Mouse (Mus musculus) myocyte (in vitro differentiated cells): ENCODE results near the gene Slc13a4. TPM values are rescaled to one million over a fixed set of nuclear protein-coding genes. Genes with fewer than 3 reads are reported as not detected.

Experiments
- H3K27me3 ChIP-seq: one replicate; pipeline ENCODE4 v1.6.1; 2011; ENCODE audit not compliant: control insufficient read depth, insufficient read depth, insufficient read length
- H3K36me3 ChIP-seq: one replicate; pipeline ENCODE4 v1.6.1; 2011; ENCODE audit not compliant: control insufficient read depth, insufficient read depth
- H3K4me2 ChIP-seq: one replicate; pipeline ENCODE4 v1.6.1; 2011; ENCODE audit warnings: low read depth, control low read depth
- H3K4me3 ChIP-seq: one replicate; pipeline ENCODE4 v1.5.1; 2011; ENCODE audit warnings: mild to moderate bottlenecking, control low read depth, moderate library complexity
- H3K79me2 ChIP-seq: one replicate; pipeline ENCODE4 v1.6.1; 2011; ENCODE audit not compliant: control insufficient read depth, insufficient read depth
- H3ac ChIP-seq: one replicate; pipeline ENCODE4 v1.6.1; 2011; ENCODE audit not compliant: control insufficient read depth, insufficient read length
- CEBPB ChIP-seq: IDR thresholded peaks from 2 replicates; pipeline ENCODE4 v1.6.1; 2011; ENCODE audit warnings: mild to moderate bottlenecking, moderate library complexity; ENCODE audit not compliant: poor library complexity, insufficient read depth, severe bottlenecking
- E2F4 ChIP-seq: IDR thresholded peaks from one replicate; pipeline ENCODE4 v1.6.1; 2011; ENCODE audit warnings: mild to moderate bottlenecking, control low read depth, moderate library complexity; ENCODE audit not compliant: insufficient read depth
- MAX ChIP-seq: IDR thresholded peaks from one replicate; pipeline ENCODE4 v1.6.1; 2011; ENCODE audit warnings: low read depth, mild to moderate bottlenecking, control low read depth
- MYOD1 ChIP-seq, 3 experiments: IDR thresholded peaks; one replicate each; pipeline ENCODE4 v1.6.1; 2011; ENCODE audit warnings: control low read depth in 2 of 3, low read depth in 2 of 3, mild to moderate bottlenecking in 2 of 3, moderate library complexity in 1 of 3; ENCODE audit not compliant: insufficient read length in 2 of 3, control insufficient read depth in 1 of 3
- MYOG ChIP-seq, 3 experiments: IDR thresholded peaks; one replicate each; pipeline ENCODE4 v1.6.1; 2011; ENCODE audit warnings: control low read depth in 2 of 3, low read depth in 2 of 3, mild to moderate bottlenecking in 2 of 3; ENCODE audit not compliant: insufficient read length in 2 of 3, control insufficient read depth in 1 of 3, insufficient read depth in 1 of 3
- POLR2A ChIP-seq: IDR thresholded peaks from one replicate; pipeline ENCODE4 v1.6.1; 2011; ENCODE audit warnings: low read depth, mild to moderate bottlenecking, control low read depth, moderate library complexity; ENCODE audit not compliant: insufficient read length
- POLR2AphosphoS2 ChIP-seq: IDR thresholded peaks from one replicate; pipeline ENCODE4 v1.6.1; 2011; ENCODE audit warnings: low read depth, control low read depth; ENCODE audit not compliant: insufficient read length
- REST ChIP-seq: IDR thresholded peaks from one replicate; pipeline ENCODE4 v1.6.1; 2011; ENCODE audit warnings: mild to moderate bottlenecking, control low read depth, moderate library complexity; ENCODE audit not compliant: insufficient read depth, insufficient read length
- SRF ChIP-seq: IDR thresholded peaks from one replicate; pipeline ENCODE4 v1.6.1; 2011; ENCODE audit warnings: low read depth; ENCODE audit not compliant: control insufficient read depth, insufficient read length
- TCF12 ChIP-seq: IDR thresholded peaks from one replicate; pipeline ENCODE4 v1.6.1; 2011; ENCODE audit warnings: mild to moderate bottlenecking, control low read depth; ENCODE audit not compliant: poor library complexity, insufficient read depth, severe bottlenecking
- TCF3 ChIP-seq: IDR thresholded peaks from one replicate; pipeline ENCODE4 v1.6.1; 2011; ENCODE audit warnings: low read depth, control low read depth; ENCODE audit not compliant: insufficient read length
- USF1 ChIP-seq: IDR thresholded peaks from one replicate; pipeline ENCODE4 v1.6.1; 2011; ENCODE audit warnings: low read depth, mild to moderate bottlenecking, control low read depth, moderate library complexity
- polyA plus RNA-seq: library from polyadenylated mRNA; unstranded; fragments of >200 nt; fragmentation: generic; extraction: Trizol; gene quantifications from one replicate; pipeline ENCODE4 v1.2.1, GENCODE M21; 2012; ENCODE audit warnings: missing spikeins

Gene Slc13a4
- polyA plus RNA-seq, 1 experiment, result 0.04 TPM

DNA sequence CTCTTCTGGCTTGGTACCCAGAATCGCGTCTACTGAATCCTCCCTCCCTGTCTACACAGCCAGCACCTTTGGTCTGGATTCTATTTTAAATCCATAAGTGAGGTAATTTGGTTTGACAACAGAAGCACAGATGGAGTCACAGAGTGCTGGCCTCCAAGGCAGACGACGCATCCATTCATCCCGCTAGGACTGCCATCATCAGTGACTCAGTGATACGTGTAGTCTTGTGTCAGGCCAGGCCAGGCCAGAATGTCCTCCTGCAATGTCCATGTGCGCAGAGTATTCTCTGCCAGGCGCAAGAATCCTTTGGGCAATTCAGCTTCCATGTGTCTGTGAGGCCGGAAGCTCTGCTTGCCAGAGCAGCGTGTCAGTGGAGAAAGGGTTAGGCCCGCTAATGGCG lies 22.0 kb upstream of the Slc13a4 start:
- Histone ChIP-seq H3K36me3 (no peaks in the 10 kb centered on the region), H3K27me3 (no peaks in the 10 kb centered on the region), H3ac (no peak overlapping the region), H3K4me3 (no peak overlapping the region), H3K79me2 (no peaks in the 10 kb centered on the region), H3K4me2 (no peak overlapping the region)
- no peak for TF ChIP-seq USF1
- TF ChIP-seq MYOG (IDR thresholded peaks at IDR 0.05; ENCODE audit: control insufficient read depth in 1 of 3, insufficient read depth in 1 of 3, insufficient read length in 2 of 3, low read depth in 2 of 3), result no peak
- TF ChIP-seq REST, result no peak
- TF ChIP-seq SRF, result no peak
- no peak for TF ChIP-seq CEBPB
- TF ChIP-seq TCF3, result no peak
- TF ChIP-seq E2F4, result no peak
- TF ChIP-seq MAX, result no peak
- TF ChIP-seq MYOD1 (IDR thresholded peaks at IDR 0.05; ENCODE audit: control insufficient read depth in 1 of 3, insufficient read length in 2 of 3, low read depth in 2 of 3), result no peak
- no peak for TF ChIP-seq POLR2AphosphoS2
- no peak for TF ChIP-seq TCF12
- TF ChIP-seq POLR2A, result no peak

- H3K27me3 ChIP-seq, result no peaks in the 10 kb centered on the region
- no peak within 1 kb of the TSS for H3K4me3 ChIP-seq
- no peaks in the 10 kb centered on the region for H3K79me2 ChIP-seq
- H3K4me2 ChIP-seq, result peak within 1 kb of the TSS; percentile 32
- no peak within 1 kb of the TSS for H3ac ChIP-seq
- TF ChIP-seq USF1 (peak; percentile 87), TCF3 (no peak)
- no peaks in the 10 kb centered on the region for H3K36me3 ChIP-seq
Measured at GRCm38 (mm10) chr6:35326111-35326515, 18.2 kb upstream of the Slc13a4 start, which contains the start of gene Fam180a. TSS of gene Fam180a (minus strand) at chr6:35326141.

DNA sequence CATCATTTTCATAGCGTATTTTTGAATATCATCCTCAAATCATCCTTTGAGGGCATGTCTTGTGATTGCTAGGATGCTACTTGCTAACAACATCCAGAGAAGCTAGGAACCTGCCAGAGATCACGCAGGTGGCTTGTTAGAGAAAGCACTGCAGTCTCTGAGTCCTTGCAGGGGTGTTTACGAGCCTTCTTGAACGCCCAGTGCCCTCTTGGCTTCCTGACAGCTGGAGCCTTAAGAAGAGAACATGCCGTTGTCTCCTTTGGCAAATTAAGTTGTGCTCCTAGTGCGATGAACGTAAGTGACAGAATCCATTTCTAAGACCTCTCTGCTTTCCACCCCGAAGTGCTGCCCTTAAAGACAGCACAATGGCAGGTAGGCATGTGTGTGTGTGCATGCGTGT lies 16.4 kb upstream of the Slc13a4 start:
- Histone ChIP-seq H3ac (no peak overlapping the region), H3K4me3 (no peak overlapping the region), H3K79me2 (no peaks in the 10 kb centered on the region), H3K27me3 (no peaks in the 10 kb centered on the region), H3K4me2 (no peak overlapping the region), H3K36me3 (no peaks in the 10 kb centered on the region)
- TF ChIP-seq TCF3 (no peak), E2F4 (no peak), MAX (no peak), CEBPB (no peak), MYOG (IDR thresholded peaks at IDR 0.05; ENCODE audit: control insufficient read depth in 1 of 3, insufficient read depth in 1 of 3, insufficient read length in 2 of 3, low read depth in 2 of 3) (no peak), SRF (no peak), POLR2A (no peak), POLR2AphosphoS2 (no peak), MYOD1 (IDR thresholded peaks at IDR 0.05; ENCODE audit: control insufficient read depth in 1 of 3, insufficient read length in 2 of 3, low read depth in 2 of 3) (no peak), TCF12 (no peak), USF1 (no peak), REST (no peak)

DNA sequence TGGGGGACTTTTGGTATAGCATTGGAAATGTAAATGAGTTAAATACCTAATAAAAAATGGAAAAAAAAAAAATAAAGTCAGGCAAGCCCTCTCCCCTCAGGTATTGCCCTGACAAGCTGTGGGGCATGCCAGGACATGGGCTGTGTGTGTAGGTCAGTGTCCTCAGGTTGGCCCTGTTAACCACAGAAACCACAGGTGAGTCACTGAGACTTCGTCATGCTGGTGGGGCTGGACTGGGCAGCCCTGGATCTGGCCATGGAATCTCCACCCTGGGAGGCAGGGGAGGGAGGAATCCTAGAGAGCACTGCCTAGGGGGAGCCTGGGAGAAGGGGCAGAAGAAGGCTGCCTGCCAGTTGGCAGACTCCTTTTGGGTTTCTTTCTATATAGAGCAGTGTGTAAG lies 15.1 kb upstream of the Slc13a4 start:
- no peak overlapping the region for H3K4me3 ChIP-seq
- no peak for TF ChIP-seq MYOD1 (IDR thresholded peaks at IDR 0.05; ENCODE audit: control insufficient read depth in 1 of 3, insufficient read length in 2 of 3, low read depth in 2 of 3)
- TF ChIP-seq MAX, result no peak
- no peak for TF ChIP-seq REST
- TF ChIP-seq MYOG (IDR thresholded peaks at IDR 0.05; ENCODE audit: control insufficient read depth in 1 of 3, insufficient read depth in 1 of 3, insufficient read length in 2 of 3, low read depth in 2 of 3), result no peak
- no peak for TF ChIP-seq SRF
- no peak for TF ChIP-seq TCF3
- TF ChIP-seq CEBPB, result no peak
- TF ChIP-seq POLR2A, result no peak
- H3K27me3 ChIP-seq, result peaks cover under 1% of the 10 kb centered on the region
- no peak overlapping the region for H3ac ChIP-seq
- no peak overlapping the region for H3K4me2 ChIP-seq
- no peaks in the 10 kb centered on the region for H3K36me3 ChIP-seq
- no peaks in the 10 kb centered on the region for H3K79me2 ChIP-seq

DNA sequence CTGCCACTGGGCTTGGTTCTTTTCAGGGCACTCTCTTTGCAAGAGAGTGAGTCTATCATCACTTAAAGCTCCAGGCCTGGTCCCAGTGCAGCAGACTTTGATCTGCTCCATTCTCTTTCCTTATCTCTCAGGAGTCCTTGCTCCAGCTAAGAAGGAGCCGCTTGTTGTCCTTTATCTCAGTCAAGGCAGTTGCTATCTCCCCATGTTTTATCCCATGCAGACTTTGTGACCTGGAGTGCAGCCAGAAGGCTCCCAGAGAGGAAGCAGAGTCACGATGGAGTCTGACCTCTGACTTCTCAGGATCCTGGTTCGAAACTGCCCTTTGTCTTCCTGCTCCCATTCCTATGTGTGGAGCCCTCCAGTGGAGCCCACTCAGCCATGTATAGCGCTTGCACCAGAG lies 13.2 kb upstream of the Slc13a4 start:
- Histone ChIP-seq H3K4me2 (no peak overlapping the region), H3K36me3 (no peaks in the 10 kb centered on the region), H3ac (no peak overlapping the region), H3K79me2 (no peaks in the 10 kb centered on the region), H3K27me3 (peaks cover 6% of the 10 kb centered on the region), H3K4me3 (no peak overlapping the region)
- TF ChIP-seq E2F4 (no peak), USF1 (no peak), MAX (no peak), MYOG (IDR thresholded peaks at IDR 0.05; ENCODE audit: control insufficient read depth in 1 of 3, insufficient read depth in 1 of 3, insufficient read length in 2 of 3, low read depth in 2 of 3) (no peak), TCF12 (no peak), POLR2AphosphoS2 (no peak), MYOD1 (IDR thresholded peaks at IDR 0.05; ENCODE audit: control insufficient read depth in 1 of 3, insufficient read length in 2 of 3, low read depth in 2 of 3) (no peak), SRF (no peak), CEBPB (no peak), POLR2A (no peak), TCF3 (no peak), REST (no peak)
